In genomic region chr16:44984111-44984510, GRCm38 (mm10) we compare ENCODE assay signal across 31 mouse cellular contexts. TPM values are rescaled to one million over a fixed set of nuclear protein-coding genes. Genes with fewer than 3 reads are reported as not detected.
DNase-seq lines count a peak whose midpoint lies in the region; ATAC-seq and TF ChIP-seq lines count a peak whose summit lies in the region.
"Had no signal": no experiment of that assay in that cellular context is flagged by ENCODE, and none has a peak within 500 bp of the region (broad histone marks: within the 10 kb centered on the region; RNA-seq: fewer than 3 reads in every experiment).

No protein-coding gene starts in this region.

- H3K9ac ChIP-seq in kidney, postnatal 0 days (ENCODE audit: low read depth, low read length) = no peak overlapping the region
- no peak overlapping the region for H3K9ac ChIP-seq in lung, embryonic 16.5 days (ENCODE audit: low read length)
- H3K9ac ChIP-seq in lung, postnatal 0 days (replicated peaks; ENCODE audit: low read depth) = no peak overlapping the region
- H3K9ac ChIP-seq in intestine, embryonic 16.5 days (ENCODE audit: low read depth, low read length) = no peak overlapping the region
- H3K9ac ChIP-seq in hindbrain, embryonic 14.5 days = no peak overlapping the region
- H3K9ac ChIP-seq: embryonic facial prominence, embryonic 13.5 days; forebrain, embryonic 12.5 days; forebrain, embryonic 15.5 days; heart, embryonic 12.5 days; heart, embryonic 15.5 days; hindbrain, embryonic 13.5 days had no signal

- ATAC-seq in kidney, postnatal 0 days (replicated peaks; ENCODE audit: low FRiP score, low read depth) = no peak
- ATAC-seq in lung, embryonic 16.5 days (ENCODE audit: low read depth) = peak; percentile 45; the same call in 1 of the 2 replicates
- no peak for ATAC-seq in lung, postnatal 0 days
- ATAC-seq in intestine, embryonic 16.5 days = 0 out of 2 replicates have a peak, but pooled peaks have one; percentile 40
- ATAC-seq in hindbrain, embryonic 14.5 days (ENCODE audit: low FRiP score) = no peak
- ATAC-seq: activated CD4-positive, CD25-positive, alpha-beta regulatory T cell, adult 4 months; forebrain, embryonic 15.5 days had no signal

- no peak for TF ChIP-seq EP300 in lung, postnatal 0 days (IDR thresholded peaks at IDR 0.05)

- no peak overlapping the region for H3K4me2 ChIP-seq in kidney, postnatal 0 days (ENCODE audit: low read length)
- H3K4me2 ChIP-seq in lung, embryonic 16.5 days (ENCODE audit: low read depth, low read length) = no peak overlapping the region
- H3K4me2 ChIP-seq in lung, postnatal 0 days (replicated peaks; ENCODE audit: low read depth, low read length) = no peak overlapping the region
- no peak overlapping the region for H3K4me2 ChIP-seq in intestine, embryonic 16.5 days (ENCODE audit: low read depth, low read length)
- H3K4me2 ChIP-seq in hindbrain, embryonic 14.5 days (replicated peaks) = no peak overlapping the region
- H3K4me2 ChIP-seq: embryonic facial prominence, embryonic 13.5 days; forebrain, embryonic 12.5 days; forebrain, embryonic 15.5 days; heart, embryonic 12.5 days; heart, embryonic 15.5 days; hindbrain, embryonic 13.5 days had no signal

- no peaks in the 10 kb centered on the region for H3K27me3 ChIP-seq in kidney, postnatal 0 days (ENCODE audit: insufficient read depth, low read length)
- no peaks in the 10 kb centered on the region for H3K27me3 ChIP-seq in lung, embryonic 16.5 days (ENCODE audit: control insufficient read depth, insufficient read depth, low read depth, low read length)
- no peaks in the 10 kb centered on the region for H3K27me3 ChIP-seq in lung, postnatal 0 days (replicated peaks; ENCODE audit: insufficient read depth, low read length)
- H3K27me3 ChIP-seq in intestine, embryonic 16.5 days (replicated peaks; ENCODE audit: control insufficient read depth, insufficient read depth, low read length) = no peaks in the 10 kb centered on the region
- no peaks in the 10 kb centered on the region for H3K27me3 ChIP-seq in hindbrain, embryonic 14.5 days (ENCODE audit: control insufficient read depth, insufficient read depth, low read length)
- no peaks in the 10 kb centered on the region for H3K27me3 ChIP-seq in limb, embryonic 10.5 days (ENCODE audit: low read depth, poor library complexity, severe bottlenecking)
- H3K27me3 ChIP-seq: embryonic facial prominence, embryonic 13.5 days; forebrain, embryonic 12.5 days; forebrain, embryonic 15.5 days; heart, embryonic 12.5 days; heart, embryonic 15.5 days; hindbrain, embryonic 13.5 days had no signal

- DNase-seq in kidney, postnatal 0 days (ENCODE audit: low spot score) = peak; percentile 42
- DNase-seq in kidney, postnatal 4 days = no peak
- DNase-seq in lung, postnatal 0 days (ENCODE audit: low spot score) = no peak
- no peak for DNase-seq in hindbrain, embryonic 14.5 days (ENCODE audit: low spot score)
- DNase-seq in limb, embryonic 10.5 days (ENCODE audit: low spot score) = no peak
- DNase-seq: adrenal gland, adult 8-10 months; adrenal gland, postnatal 25 days; cerebellum, adult 11-12 months; cerebellum, adult 8-10 months; cerebellum, postnatal 10 days; cerebellum, postnatal 36 days; embryo, embryonic 11 days; gastrocnemius, postnatal 25 days; heart, adult 18-20 months; heart, postnatal 10 days; heart, postnatal 36 days had no signal

- no peaks in the 10 kb centered on the region for H3K36me3 ChIP-seq in kidney, postnatal 0 days (ENCODE audit: insufficient read depth, low read length)
- H3K36me3 ChIP-seq in lung, embryonic 16.5 days (ENCODE audit: control insufficient read depth, insufficient read depth, low read length) = no peaks in the 10 kb centered on the region
- no peaks in the 10 kb centered on the region for H3K36me3 ChIP-seq in lung, postnatal 0 days (ENCODE audit: insufficient read depth, low read length)
- no peaks in the 10 kb centered on the region for H3K36me3 ChIP-seq in intestine, embryonic 16.5 days (ENCODE audit: control insufficient read depth, insufficient read depth, low read length)
- H3K36me3 ChIP-seq in hindbrain, embryonic 14.5 days (replicated peaks; ENCODE audit: control insufficient read depth, insufficient read depth) = no peaks in the 10 kb centered on the region
- H3K36me3 ChIP-seq in limb, embryonic 10.5 days = no peaks in the 10 kb centered on the region
- H3K36me3 ChIP-seq: embryonic facial prominence, embryonic 10.5 days; embryonic facial prominence, embryonic 13.5 days; forebrain, embryonic 12.5 days; forebrain, embryonic 15.5 days; heart, embryonic 12.5 days; heart, embryonic 15.5 days; hindbrain, embryonic 10.5 days; hindbrain, embryonic 13.5 days had no signal

- H3K4me1 ChIP-seq in kidney, postnatal 0 days (replicated peaks; ENCODE audit: insufficient read depth, low read length) = no peaks in the 10 kb centered on the region
- no peaks in the 10 kb centered on the region for H3K4me1 ChIP-seq in lung, embryonic 16.5 days (replicated peaks; ENCODE audit: control insufficient read depth, insufficient read depth, low read length)
- no peaks in the 10 kb centered on the region for H3K4me1 ChIP-seq in lung, postnatal 0 days (ENCODE audit: insufficient read depth, low read depth, low read length)
- no peaks in the 10 kb centered on the region for H3K4me1 ChIP-seq in intestine, embryonic 16.5 days (ENCODE audit: control insufficient read depth, insufficient read depth, low read length)
- H3K4me1 ChIP-seq in hindbrain, embryonic 14.5 days (replicated peaks; ENCODE audit: control insufficient read depth, insufficient read depth, low read length) = no peaks in the 10 kb centered on the region
- H3K4me1 ChIP-seq in limb, embryonic 10.5 days = no peaks in the 10 kb centered on the region
- H3K4me1 ChIP-seq: embryonic facial prominence, embryonic 10.5 days; embryonic facial prominence, embryonic 13.5 days; forebrain, embryonic 12.5 days; forebrain, embryonic 15.5 days; heart, embryonic 12.5 days; heart, embryonic 15.5 days; hindbrain, embryonic 10.5 days; hindbrain, embryonic 13.5 days had no signal

- H3K9me3 ChIP-seq in kidney, postnatal 0 days (replicated peaks; ENCODE audit: low read length) = no peaks in the 10 kb centered on the region
- no peaks in the 10 kb centered on the region for H3K9me3 ChIP-seq in lung, embryonic 16.5 days (ENCODE audit: control insufficient read depth, low read length)
- H3K9me3 ChIP-seq in lung, postnatal 0 days (ENCODE audit: low read length) = no peaks in the 10 kb centered on the region
- H3K9me3 ChIP-seq in intestine, embryonic 16.5 days (ENCODE audit: control insufficient read depth, low read length) = no peaks in the 10 kb centered on the region
- H3K9me3 ChIP-seq in hindbrain, embryonic 14.5 days (ENCODE audit: control insufficient read depth, low read length) = no peaks in the 10 kb centered on the region
- H3K9me3 ChIP-seq in limb, embryonic 10.5 days (replicated peaks) = no peaks in the 10 kb centered on the region
- H3K9me3 ChIP-seq: embryonic facial prominence, embryonic 10.5 days; embryonic facial prominence, embryonic 13.5 days; forebrain, embryonic 12.5 days; forebrain, embryonic 15.5 days; heart, embryonic 12.5 days; heart, embryonic 15.5 days; hindbrain, embryonic 10.5 days; hindbrain, embryonic 13.5 days had no signal

- H3K27ac ChIP-seq in kidney, postnatal 0 days = no peak overlapping the region
- no peak overlapping the region for H3K27ac ChIP-seq in lung, embryonic 16.5 days (ENCODE audit: low read length)
- no peak overlapping the region for H3K27ac ChIP-seq in lung, postnatal 0 days (ENCODE audit: low read length)
- no peak overlapping the region for H3K27ac ChIP-seq in intestine, embryonic 16.5 days (ENCODE audit: low read length)
- no peak overlapping the region for H3K27ac ChIP-seq in hindbrain, embryonic 14.5 days
- H3K27ac ChIP-seq in limb, embryonic 10.5 days = no peak overlapping the region
- H3K27ac ChIP-seq: embryonic facial prominence, embryonic 10.5 days; embryonic facial prominence, embryonic 13.5 days; forebrain, embryonic 12.5 days; forebrain, embryonic 15.5 days; heart, embryonic 15.5 days; hindbrain, embryonic 10.5 days; hindbrain, embryonic 13.5 days had no signal

- no peak for TF ChIP-seq CTCF in kidney, postnatal 0 days (IDR thresholded peaks at IDR 0.05; ENCODE audit: low read depth)
- no peak for TF ChIP-seq CTCF in lung, postnatal 0 days (IDR thresholded peaks at IDR 0.05)

- H3K4me3 ChIP-seq in kidney, postnatal 0 days (replicated peaks; ENCODE audit: low read depth, low read length) = no peak overlapping the region
- no peak overlapping the region for H3K4me3 ChIP-seq in lung, embryonic 16.5 days (ENCODE audit: low read length)
- no peak overlapping the region for H3K4me3 ChIP-seq in lung, postnatal 0 days (ENCODE audit: low read depth, low read length)
- no peak overlapping the region for H3K4me3 ChIP-seq in intestine, embryonic 16.5 days (ENCODE audit: low read length)
- H3K4me3 ChIP-seq in hindbrain, embryonic 14.5 days (replicated peaks; ENCODE audit: low read length) = no peak overlapping the region
- H3K4me3 ChIP-seq in limb, embryonic 10.5 days = no peak overlapping the region
- H3K4me3 ChIP-seq: embryonic facial prominence, embryonic 10.5 days; embryonic facial prominence, embryonic 13.5 days; erythroblast, embryonic 14.5 days; forebrain, embryonic 12.5 days; forebrain, embryonic 15.5 days; heart, embryonic 12.5 days; heart, embryonic 15.5 days; hindbrain, embryonic 10.5 days; hindbrain, embryonic 13.5 days had no signal

RNA-seq across cellular contexts. Expression of gene Cd200r3, which starts 40.6 kb away (rescaled TPM):
- 0.61 and 0.83 TPM in 2 replicates for polyA plus RNA-seq in kidney, postnatal 0 days (2015; fragmentation: Nextera tagmentation; extraction: Ambion mirVana)
- 0.40 and 0.48 TPM in 2 replicates for polyA plus RNA-seq in lung, embryonic 16.5 days (2015; fragmentation: Nextera tagmentation; extraction: Ambion mirVana)
- 0.87 and 0.92 TPM in 2 replicates for polyA plus RNA-seq in lung, postnatal 0 days (2015; fragmentation: Nextera tagmentation; extraction: Ambion mirVana)
- polyA plus RNA-seq in intestine, embryonic 16.5 days (2015; fragmentation: Nextera tagmentation; extraction: Ambion mirVana) = 0.49 and 0.56 TPM in 2 replicates
- not detected in 2 replicates for polyA plus RNA-seq in hindbrain, embryonic 14.5 days (2014; fragmentation: Nextera tagmentation; extraction: Ambion mirVana)
- polyA plus RNA-seq in limb, embryonic 10.5 days (2016; fragmentation: Nextera tagmentation; extraction: Ambion mirVana) = not detected in 2 replicates
- polyA plus RNA-seq: brain, embryonic 14.5 days; cortical plate, adult 2 months; embryonic facial prominence, embryonic 10.5 days; embryonic facial prominence, embryonic 13.5 days; erythroblast, embryonic 14.5 days; forebrain, embryonic 12.5 days; forebrain, embryonic 15.5 days; gonadal fat pad, adult 2 months; hindbrain, embryonic 10.5 days; hindbrain, embryonic 13.5 days had no signal

Comparison
In these comparisons a context has a peak if more than half of its experiments do, and no peak if none do; other contexts are left out.
1. ATAC-seq: peak in lung, embryonic 16.5 days (single experiment) and intestine, embryonic 16.5 days (single experiment); none in kidney, postnatal 0 days (single experiment), lung, postnatal 0 days (single experiment) and hindbrain, embryonic 14.5 days (single experiment).